19 mouse cellular contexts compared by ENCODE assay signal in genomic region chr7:75018640-75019039, GRCm38 (mm10).
A peak's percentile ranks its signal among the peaks of the same experiment; 100 is the strongest.
DNase-seq lines count a peak whose midpoint lies in the region; ATAC-seq lines count a peak whose summit lies in the region.
"Had no signal": no experiment of that assay in that cellular context is flagged by ENCODE, and none has a peak within 500 bp of the region (broad histone marks: within the 10 kb centered on the region; RNA-seq: fewer than 3 reads in every experiment).

No protein-coding gene starts in this region.

- no peaks in the 10 kb centered on the region for H3K27me3 ChIP-seq in forebrain, embryonic 14.5 days (replicated peaks; ENCODE audit: control insufficient read depth, insufficient read depth, low read length)
- no peaks in the 10 kb centered on the region for H3K27me3 ChIP-seq in forebrain, embryonic 16.5 days (replicated peaks; ENCODE audit: control insufficient read depth, insufficient read depth, low read length)
- H3K27me3 ChIP-seq: heart, embryonic 12.5 days; kidney, embryonic 15.5 days; limb, embryonic 12.5 days; midbrain, embryonic 12.5 days; neural tube, embryonic 13.5 days had no signal

- WGBS in forebrain, embryonic 14.5 days, result 25% methylated on average over 7 of the region's 7 CpGs
- WGBS in forebrain, embryonic 16.5 days, result 18% methylated on average over 7 of the region's 7 CpGs

- no peaks in the 10 kb centered on the region for H3K4me1 ChIP-seq in forebrain, embryonic 14.5 days (ENCODE audit: control insufficient read depth, insufficient read depth, low read length)
- H3K4me1 ChIP-seq in forebrain, embryonic 16.5 days (replicated peaks; ENCODE audit: control insufficient read depth, insufficient read depth, low read length), result no peaks in the 10 kb centered on the region; the same call in 1 of the 2 replicates
- H3K4me1 ChIP-seq: heart, embryonic 12.5 days; kidney, embryonic 15.5 days; limb, embryonic 12.5 days; midbrain, embryonic 12.5 days; neural tube, embryonic 13.5 days had no signal

- peak; percentile 62 for ATAC-seq in forebrain, embryonic 14.5 days
- ATAC-seq in forebrain, embryonic 16.5 days, result no peak; the same call in 1 of the 2 replicates
- no peak for ATAC-seq in inflammation-experienced regulatory T-cells, adult 6 months
- ATAC-seq: hindbrain, embryonic 16.5 days; liver, postnatal 0 days had no signal

- DNase-seq in forebrain, embryonic 14.5 days (ENCODE audit: low spot score), result peak; percentile 58
- DNase-seq in kidney, postnatal 14 days, result peak; percentile 2
- no peak for DNase-seq in kidney, postnatal 25 days
- DNase-seq in retina, postnatal 1 day, result peak; percentile 39
- no peak for DNase-seq in retina, embryonic 14.5 days (ENCODE audit: low spot score)
- DNase-seq in retina, postnatal 7 days (ENCODE audit: low read depth, low spot score), result peak; percentile 13
- DNase-seq: adrenal gland, adult 8-10 months; B cell, adult 2 months; cerebellum, adult 9-11 months; gastrocnemius, postnatal 10 days; liver, postnatal 0 days had no signal

- no peak overlapping the region for H3K4me2 ChIP-seq in forebrain, embryonic 14.5 days (ENCODE audit: low read length)
- H3K4me2 ChIP-seq in forebrain, embryonic 16.5 days (ENCODE audit: low read length), result no peak overlapping the region
- H3K4me2 ChIP-seq: heart, embryonic 12.5 days; kidney, embryonic 15.5 days; limb, embryonic 12.5 days; midbrain, embryonic 12.5 days; neural tube, embryonic 13.5 days had no signal

- H3K36me3 ChIP-seq in forebrain, embryonic 14.5 days (ENCODE audit: control insufficient read depth, insufficient read depth, low read length), result no peaks in the 10 kb centered on the region
- H3K36me3 ChIP-seq in forebrain, embryonic 16.5 days (ENCODE audit: control insufficient read depth, insufficient read depth), result no peaks in the 10 kb centered on the region
- H3K36me3 ChIP-seq: heart, embryonic 12.5 days; kidney, embryonic 15.5 days; limb, embryonic 12.5 days; midbrain, embryonic 12.5 days; neural tube, embryonic 13.5 days had no signal

- H3K9ac ChIP-seq in forebrain, embryonic 14.5 days (ENCODE audit: low read length), result no peak overlapping the region
- no peak overlapping the region for H3K9ac ChIP-seq in forebrain, embryonic 16.5 days (replicated peaks; ENCODE audit: low read depth, low read length)
- H3K9ac ChIP-seq: heart, embryonic 12.5 days; kidney, embryonic 15.5 days; limb, embryonic 12.5 days; liver, postnatal 0 days; midbrain, embryonic 12.5 days; neural tube, embryonic 13.5 days had no signal

- no peak overlapping the region for H3K4me3 ChIP-seq in forebrain, embryonic 14.5 days (ENCODE audit: low read depth, low read length)
- H3K4me3 ChIP-seq in forebrain, embryonic 16.5 days (replicated peaks; ENCODE audit: low read length), result no peak overlapping the region
- H3K4me3 ChIP-seq: heart, embryonic 12.5 days; kidney, embryonic 15.5 days; limb, embryonic 12.5 days; midbrain, embryonic 12.5 days; neural tube, embryonic 13.5 days had no signal

- H3K9me3 ChIP-seq in forebrain, embryonic 14.5 days (replicated peaks; ENCODE audit: control insufficient read depth, low read length), result no peaks in the 10 kb centered on the region
- H3K9me3 ChIP-seq in forebrain, embryonic 16.5 days (ENCODE audit: control insufficient read depth, low read length), result no peaks in the 10 kb centered on the region
- H3K9me3 ChIP-seq: heart, embryonic 12.5 days; kidney, embryonic 15.5 days; limb, embryonic 12.5 days; midbrain, embryonic 12.5 days; neural tube, embryonic 13.5 days had no signal

- H3K27ac ChIP-seq in forebrain, embryonic 14.5 days (ENCODE audit: low read depth, low read length), result no peak overlapping the region; the same call in 1 of the 2 replicates
- H3K27ac ChIP-seq in forebrain, embryonic 16.5 days (ENCODE audit: low read length), result no peak overlapping the region
- H3K27ac ChIP-seq: kidney, embryonic 15.5 days; limb, embryonic 12.5 days; midbrain, embryonic 12.5 days; neural tube, embryonic 13.5 days had no signal

Comparison
In these comparisons a context has a peak if more than half of its experiments do, and no peak if none do; other contexts are left out.
1. DNase-seq: peak in forebrain, embryonic 14.5 days (single experiment), kidney, postnatal 14 days (single experiment), retina, postnatal 1 day (single experiment) and retina, postnatal 7 days (single experiment); none in kidney, postnatal 25 days (0 of 2) and retina, embryonic 14.5 days (single experiment).